13 mouse cellular contexts compared by ENCODE assay signal in genomic region chr7:129847136-129847535, GRCm38 (mm10).
A peak's percentile ranks its signal among the peaks of the same experiment; 100 is the strongest.
DNase-seq lines count a peak whose midpoint lies in the region; ATAC-seq and TF ChIP-seq lines count a peak whose summit lies in the region.
"Had no signal": no experiment of that assay in that cellular context is flagged by ENCODE, and none has a peak within 500 bp of the region (broad histone marks: within the 10 kb centered on the region; RNA-seq: fewer than 3 reads in every experiment).

No protein-coding gene starts in this region.

- H3K36me3 ChIP-seq in limb, embryonic 14.5 days (ENCODE audit: control insufficient read depth, insufficient read depth, low read length): no peaks in the 10 kb centered on the region
- no peaks in the 10 kb centered on the region for H3K36me3 ChIP-seq in limb, embryonic 10.5 days
- H3K36me3 ChIP-seq: hindbrain, embryonic 12.5 days; kidney, embryonic 15.5 days; midbrain, embryonic 13.5 days had no signal

- H3K4me1 ChIP-seq in limb, embryonic 14.5 days (ENCODE audit: control insufficient read depth, insufficient read depth, low read length): no peaks in the 10 kb centered on the region; the same call in none of the 2 replicates
- H3K4me1 ChIP-seq in limb, embryonic 10.5 days: 0 out of 2 replicates have a peak, but pooled peaks cover 6% of the 10 kb centered on the region
- H3K4me1 ChIP-seq: kidney, embryonic 15.5 days; midbrain, embryonic 13.5 days had no signal

- H3K9me3 ChIP-seq in limb, embryonic 14.5 days (ENCODE audit: control insufficient read depth, low read length): no peaks in the 10 kb centered on the region
- H3K9me3 ChIP-seq in limb, embryonic 10.5 days (replicated peaks): no peaks in the 10 kb centered on the region
- H3K9me3 ChIP-seq: hindbrain, embryonic 12.5 days; kidney, embryonic 15.5 days; midbrain, embryonic 13.5 days had no signal

- H3K27ac ChIP-seq in limb, embryonic 14.5 days (replicated peaks; ENCODE audit: low read depth, low read length): no peak overlapping the region
- no peak overlapping the region for H3K27ac ChIP-seq in limb, embryonic 10.5 days
- H3K27ac ChIP-seq: hindbrain, embryonic 12.5 days; kidney, embryonic 15.5 days; liver, embryonic 14.5 days; midbrain, embryonic 13.5 days had no signal

- no peak for TF ChIP-seq POLR2A in limb, embryonic 14.5 days (IDR thresholded peaks at IDR 0.05; ENCODE audit: borderline replicate concordance, extremely low read depth, insufficient read depth, insufficient read length)

- peak; percentile 15 for DNase-seq in adrenal gland, adult 2 months
- no peak for DNase-seq in adrenal gland, adult 18-20 months (ENCODE audit: low spot score in 2 of 2)
- DNase-seq in limb, embryonic 14.5 days (ENCODE audit: low spot score): peak; percentile 60
- DNase-seq in limb, embryonic 10.5 days (ENCODE audit: low spot score): no peak
- peak; percentile 75 for DNase-seq in adipocyte (ENCODE audit: low spot score)
- DNase-seq in lung, postnatal 10 days: peak; percentile 43
- no peak for DNase-seq in left cerebral cortex, adult 11 months (ENCODE audit: low spot score)
- DNase-seq in retina, embryonic 14.5 days (ENCODE audit: low spot score): no peak
- DNase-seq: thymus, postnatal 25 days had no signal

- no peak overlapping the region for H3K9ac ChIP-seq in limb, embryonic 14.5 days (ENCODE audit: low read depth, low read length, severe bottlenecking)
- H3K9ac ChIP-seq: hindbrain, embryonic 12.5 days; kidney, embryonic 15.5 days; liver, embryonic 14.5 days; midbrain, embryonic 13.5 days had no signal

- H3K4me2 ChIP-seq in limb, embryonic 14.5 days (replicated peaks; ENCODE audit: low read depth, low read length, severe bottlenecking): no peak overlapping the region
- H3K4me2 ChIP-seq: hindbrain, embryonic 12.5 days; kidney, embryonic 15.5 days; midbrain, embryonic 13.5 days had no signal

- H3K27me3 ChIP-seq in limb, embryonic 14.5 days (ENCODE audit: control insufficient read depth, insufficient read depth, low read length): no peaks in the 10 kb centered on the region
- no peaks in the 10 kb centered on the region for H3K27me3 ChIP-seq in limb, embryonic 10.5 days (ENCODE audit: low read depth, poor library complexity, severe bottlenecking)
- H3K27me3 ChIP-seq: hindbrain, embryonic 12.5 days; kidney, embryonic 15.5 days had no signal

- WGBS in limb, embryonic 14.5 days: 50% methylated on average over 5 of the region's 5 CpGs
- 81% methylated on average over 5 of the region's 5 CpGs for WGBS in limb, embryonic 10.5 days

- H3K4me3 ChIP-seq in limb, embryonic 14.5 days (replicated peaks; ENCODE audit: low read length): no peak overlapping the region
- no peak overlapping the region for H3K4me3 ChIP-seq in limb, embryonic 10.5 days
- H3K4me3 ChIP-seq: hindbrain, embryonic 12.5 days; kidney, embryonic 15.5 days; midbrain, embryonic 13.5 days had no signal

- ATAC-seq in limb, embryonic 14.5 days (ENCODE audit: low FRiP score, low read depth): 0 out of 2 replicates have a peak, but pooled peaks have one; percentile 12
- ATAC-seq: midbrain, embryonic 13.5 days had no signal

Comparison
In these comparisons a context has a peak if more than half of its experiments do, and no peak if none do; other contexts are left out.
1. DNase-seq: peak in adrenal gland, adult 2 months (single experiment), limb, embryonic 14.5 days (single experiment), adipocyte (single experiment) and lung, postnatal 10 days (single experiment); none in adrenal gland, adult 18-20 months (0 of 2), limb, embryonic 10.5 days (single experiment), left cerebral cortex, adult 11 months (single experiment) and retina, embryonic 14.5 days (single experiment).